Mouse (Mus musculus) testis, adult 2 months (tissue): ENCODE measurements around the gene Itgae.

Experiments used
- CTCF ChIP-seq: fragments of 200-500 bp; IDR thresholded peaks from 2 replicates; pipeline ENCODE4 v1.5.1; 2012; ENCODE audit warnings: low read depth, mild to moderate bottlenecking, inconsistent platforms, low read length, moderate library complexity; ENCODE audit not compliant: control insufficient read depth, insufficient read depth, insufficient replicate concordance
- POLR2A ChIP-seq: fragments of 200-500 bp; IDR thresholded peaks from 2 replicates; pipeline ENCODE4 v1.6.1; 2012; ENCODE audit warnings: low read depth, mild to moderate bottlenecking, inconsistent platforms, low read length, moderate library complexity; ENCODE audit not compliant: control insufficient read depth

DNA sequence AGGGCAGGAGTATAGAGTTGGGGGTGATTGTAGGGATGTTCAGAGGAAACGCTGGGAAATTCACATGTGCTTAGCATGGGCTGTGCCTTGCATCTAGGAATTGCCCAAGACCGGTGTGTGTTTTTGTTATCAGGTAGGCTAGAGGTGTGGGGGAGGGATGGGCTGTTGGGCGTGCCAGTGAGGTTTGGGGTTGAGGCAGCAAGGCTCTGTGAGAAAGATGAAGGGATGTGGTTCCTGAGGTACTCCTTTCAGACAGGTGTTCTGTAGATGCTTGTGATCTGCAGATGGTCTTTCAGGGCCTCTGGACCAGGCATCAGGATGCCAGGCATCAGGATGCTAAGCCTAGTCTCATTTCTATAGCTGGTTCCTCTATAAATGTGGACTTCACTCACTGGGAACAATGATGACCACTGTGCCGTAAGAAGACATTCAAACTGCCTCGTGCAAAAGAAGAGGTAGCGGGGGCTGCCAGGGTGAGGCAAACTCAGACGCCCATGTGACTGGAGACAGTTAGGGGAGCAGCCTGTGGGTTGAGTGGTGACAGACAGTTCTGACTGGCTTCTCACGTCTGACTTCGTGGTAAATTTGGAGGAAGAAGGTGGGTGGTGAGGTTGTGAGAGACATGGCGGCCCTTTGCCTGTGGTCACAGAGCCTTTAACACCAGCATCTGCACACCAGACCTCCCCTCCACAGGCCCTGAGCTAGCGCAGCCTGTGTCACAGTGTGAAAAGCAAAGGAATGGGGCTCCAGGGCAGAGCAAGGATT, 4.0 kb downstream of the Itgae start:
- no peak for TF ChIP-seq POLR2A
- TF ChIP-seq CTCF: no peak
